ENCODE assay signal across 17 mouse cellular contexts in the genomic region with DNA sequence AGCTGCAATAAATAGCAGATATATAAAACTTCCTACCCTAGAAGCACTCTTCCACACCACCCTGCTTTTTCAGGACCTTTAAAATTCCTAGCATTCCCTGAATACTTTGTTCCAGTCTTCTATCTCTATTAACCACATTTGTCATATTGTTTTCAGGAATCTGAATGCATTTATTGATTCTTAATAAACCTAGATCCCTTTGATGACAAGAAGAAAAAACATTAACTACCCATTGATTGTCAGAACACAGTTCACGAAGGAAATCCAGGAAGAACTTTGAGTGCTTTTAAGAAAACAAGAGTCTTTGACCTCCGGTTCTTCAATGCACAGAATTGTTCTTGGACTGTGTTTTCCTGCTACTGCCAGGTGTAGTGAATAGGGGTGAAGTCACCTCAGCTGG.
"Had no signal": no experiment of that assay in that cellular context is flagged by ENCODE, and none has a peak within 500 bp of the region (broad histone marks: within the 10 kb centered on the region; RNA-seq: fewer than 3 reads in every experiment).

No protein-coding gene starts in this region.

- DNase-seq: retina, postnatal 1 day; right cerebral cortex, adult 18-20 months; right cerebral cortex, postnatal 14 days; right cerebral cortex, postnatal 25 days; right cerebral cortex, postnatal 4 days; spleen, adult 18-20 months; thymus, adult 18-20 months; thymus, adult 2 months; thymus, postnatal 14 days; thymus, postnatal 25 days; thymus, postnatal 36 days; thymus, postnatal 4 days had no signal

- H3K27me3 ChIP-seq: neural tube, embryonic 12.5 days; neural tube, embryonic 13.5 days; neural tube, embryonic 15.5 days; stomach, embryonic 15.5 days had no signal

- H3K9ac ChIP-seq: neural tube, embryonic 12.5 days; neural tube, embryonic 13.5 days; neural tube, embryonic 15.5 days; stomach, embryonic 15.5 days had no signal

- H3K36me3 ChIP-seq: neural tube, embryonic 12.5 days; neural tube, embryonic 13.5 days; neural tube, embryonic 15.5 days; stomach, embryonic 15.5 days had no signal

- H3K27ac ChIP-seq: neural tube, embryonic 12.5 days; neural tube, embryonic 13.5 days; neural tube, embryonic 15.5 days; stomach, embryonic 15.5 days; stomach, postnatal 0 days had no signal

- H3K4me2 ChIP-seq: neural tube, embryonic 12.5 days; neural tube, embryonic 13.5 days; neural tube, embryonic 15.5 days; stomach, embryonic 15.5 days had no signal

- H3K9me3 ChIP-seq: neural tube, embryonic 12.5 days; neural tube, embryonic 13.5 days; neural tube, embryonic 15.5 days; stomach, embryonic 15.5 days had no signal

- H3K4me3 ChIP-seq: neural tube, embryonic 12.5 days; neural tube, embryonic 13.5 days; neural tube, embryonic 15.5 days; stomach, embryonic 15.5 days had no signal

- H3K4me1 ChIP-seq: neural tube, embryonic 12.5 days; neural tube, embryonic 13.5 days; neural tube, embryonic 15.5 days; stomach, embryonic 15.5 days had no signal
